Mouse (Mus musculus): ENCODE results near the gene Gm49337.

Gm49337 gene

DNA sequence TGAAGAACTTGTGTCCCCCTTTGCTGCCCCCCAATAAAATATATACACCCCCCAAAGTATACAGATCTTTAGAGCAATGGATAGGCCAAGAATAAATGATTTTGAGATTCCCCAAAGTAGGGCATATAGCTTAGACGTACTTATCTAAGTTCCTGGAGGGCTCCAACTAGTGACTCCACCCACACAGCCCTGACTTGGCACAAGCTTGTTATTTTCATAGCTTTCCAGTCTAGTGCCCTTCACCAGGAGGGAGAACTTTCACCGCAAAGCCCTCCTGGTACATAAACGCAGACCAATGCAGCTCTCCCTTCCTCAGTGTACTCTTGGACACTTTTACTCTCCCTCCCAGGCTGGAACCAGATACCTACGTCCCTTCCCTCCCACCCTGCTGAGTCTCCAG, 11.0 kb upstream of the Gm49337 start:
- DNase-seq (ENCODE audit: low read depth, low spot score) = no peak

DNA sequence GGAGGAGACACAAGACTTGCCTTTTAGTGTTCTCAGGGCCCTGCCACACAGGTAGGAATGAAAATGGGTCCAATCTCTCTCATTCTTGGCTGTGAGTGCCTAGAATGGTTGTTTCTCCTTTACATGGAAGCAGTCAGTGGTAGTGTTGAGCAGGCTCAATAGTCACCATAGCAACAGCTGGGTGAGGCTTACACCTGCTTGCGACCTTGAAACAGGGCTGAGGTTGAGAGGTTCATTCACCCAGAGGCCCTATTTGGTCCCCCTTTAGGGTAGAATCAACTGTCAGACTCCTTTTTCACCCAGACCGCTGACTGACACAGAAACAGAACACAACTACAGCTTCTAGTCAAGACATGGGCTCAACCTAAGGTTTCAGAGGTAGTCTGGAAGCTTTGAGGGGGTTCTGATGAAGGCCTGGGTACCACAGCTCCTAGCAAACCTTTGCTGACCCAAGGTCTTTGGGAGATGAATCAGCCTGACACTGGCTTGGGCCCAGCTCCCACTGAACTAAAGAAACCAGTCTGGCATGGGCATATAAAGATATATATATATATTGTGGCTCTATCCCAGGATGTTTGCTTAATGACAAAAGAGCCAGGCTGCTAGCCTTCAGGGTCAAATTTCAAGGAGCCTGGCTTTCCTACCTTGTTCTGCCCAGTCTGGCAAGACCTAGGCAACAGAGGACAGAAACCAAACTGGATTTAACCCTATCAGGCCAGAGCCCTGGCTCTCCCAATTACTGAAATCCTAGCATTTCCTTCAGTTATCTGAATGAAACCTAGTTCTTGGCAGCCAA, 8.2 kb upstream of the Gm49337 start:
- DNase-seq (ENCODE audit: low read depth, low spot score) = no peak

DNA sequence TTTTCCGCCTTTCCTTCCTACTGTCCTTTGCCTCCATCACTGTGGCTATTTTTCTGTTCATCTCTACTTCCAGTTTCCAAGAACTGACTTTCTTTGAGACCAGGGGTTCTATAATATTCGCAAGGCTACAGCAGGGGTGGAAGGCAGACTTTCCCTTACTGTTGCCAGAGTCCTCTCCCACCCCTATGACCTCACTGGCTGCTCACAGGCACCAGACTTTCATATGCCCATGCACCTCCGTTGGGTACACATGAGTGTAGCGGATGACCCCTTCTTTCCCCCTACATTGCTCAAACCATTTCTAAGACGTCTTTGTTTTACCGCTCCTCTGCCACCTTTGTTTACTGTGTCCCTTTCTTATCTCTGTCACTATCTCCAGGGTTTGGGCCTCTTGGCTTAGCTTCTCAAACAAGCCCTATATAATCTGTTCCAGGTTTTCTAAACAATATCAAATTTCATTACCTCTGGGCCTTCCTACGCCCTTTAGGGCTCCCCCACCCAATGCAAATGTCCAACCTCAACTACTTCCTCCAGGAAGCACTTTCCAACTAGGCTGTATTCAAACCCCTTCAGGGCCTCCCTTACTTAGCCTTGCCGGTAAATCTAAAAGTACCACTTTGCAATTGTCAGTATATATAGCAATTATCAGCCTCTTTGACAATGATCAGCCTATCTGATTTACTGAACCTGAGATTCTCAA, 7.3 kb upstream of the Gm49337 start:
- DNase-seq (ENCODE audit: low read depth, low spot score) = no peak

DNA sequence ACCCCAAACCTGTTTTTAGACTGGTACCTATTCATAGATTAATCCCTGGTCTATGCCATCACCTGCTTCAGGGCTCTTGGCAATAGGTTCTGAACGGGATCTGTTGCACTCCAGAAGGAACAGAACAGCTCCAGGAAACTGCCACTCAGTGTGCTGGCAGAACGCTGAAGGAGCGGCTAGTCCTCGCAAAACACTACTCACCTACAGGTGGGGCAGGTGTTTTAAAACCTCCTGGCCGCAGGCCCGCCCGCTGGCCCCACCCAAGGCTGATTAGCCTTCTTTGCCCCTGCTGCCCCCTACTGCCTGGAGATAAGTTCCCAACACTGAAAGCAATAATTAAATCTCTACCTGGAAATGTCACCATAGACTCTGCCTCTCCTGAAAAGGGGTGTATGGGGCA, 5.8 kb upstream of the Gm49337 start, which contains the start of gene Tspan1:
TSS of gene Tspan1 (minus strand) at position 198 of the 400 bp plus-strand sequence.
- no peak for DNase-seq (ENCODE audit: low read depth, low spot score)

DNA sequence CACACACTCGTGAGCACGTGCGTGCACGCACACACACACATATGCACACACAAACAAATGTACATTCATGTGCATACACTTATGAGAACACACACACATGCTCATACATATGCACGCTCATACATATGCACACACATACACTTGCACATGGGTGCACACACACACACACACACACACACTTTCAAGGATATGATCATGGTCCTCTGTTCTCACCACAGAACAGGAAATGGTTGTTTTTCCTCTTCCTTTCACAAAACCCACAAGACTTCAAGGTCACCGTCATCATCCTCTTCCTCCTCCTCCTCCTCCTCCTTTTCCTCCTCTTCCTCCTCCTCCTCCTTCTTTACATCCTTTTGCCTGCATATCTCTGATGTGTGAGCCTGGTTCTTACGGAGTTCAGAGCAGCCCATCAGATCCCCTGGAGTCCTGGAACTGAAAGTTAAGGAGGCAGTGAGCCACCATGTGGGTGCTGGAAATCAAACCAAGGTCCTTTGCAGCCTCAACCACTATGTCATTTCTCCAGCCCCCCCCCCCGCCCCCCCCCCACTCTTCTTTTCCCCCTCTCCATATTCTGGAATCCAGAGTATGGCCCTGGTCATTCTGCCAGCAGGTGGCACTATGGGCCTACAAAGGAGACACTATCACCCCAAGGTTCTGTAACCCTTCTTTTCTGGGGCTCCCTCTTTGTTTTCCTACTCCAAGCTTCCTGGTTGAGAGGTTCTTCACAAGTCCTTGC, 4.4 kb upstream of the Gm49337 start:
- DNase-seq (ENCODE audit: low read depth, low spot score) = peak; percentile 67

DNA sequence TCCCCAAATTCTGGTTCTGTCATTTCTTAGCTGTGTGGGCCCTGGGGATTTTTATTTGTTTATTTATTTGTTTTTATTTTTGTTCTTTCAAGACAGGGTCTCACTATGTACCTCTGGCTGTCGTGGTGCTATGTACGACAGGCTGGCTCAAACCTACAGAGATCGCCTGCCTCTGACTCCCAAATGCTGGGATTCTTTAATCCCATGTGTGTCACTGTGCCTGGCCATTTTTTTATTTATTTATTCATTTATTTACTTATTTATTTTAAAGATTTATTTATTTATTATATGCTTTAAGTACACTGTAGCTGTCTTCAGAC, 3.9 kb upstream of the Gm49337 start:
- DNase-seq (ENCODE audit: low read depth, low spot score) = no peak

DNA sequence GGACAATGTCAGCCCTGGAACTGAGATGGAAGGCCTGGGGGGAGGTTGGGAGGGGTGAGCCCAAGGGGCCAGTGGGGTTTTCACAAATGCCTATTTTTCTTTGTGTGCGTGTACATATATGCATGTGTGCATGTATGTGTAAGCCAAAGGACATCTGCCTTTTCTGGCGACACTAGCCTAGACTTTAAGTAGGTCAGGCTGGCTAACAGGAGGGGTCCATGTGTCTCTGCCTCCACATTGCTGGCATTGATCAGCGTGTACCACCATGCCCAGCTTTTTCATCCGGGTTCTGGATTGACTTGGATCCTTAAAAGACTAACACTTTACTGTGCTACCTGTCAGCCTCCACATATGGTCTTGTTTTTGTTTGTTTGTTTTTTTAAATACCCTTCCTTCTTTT, 568 bp downstream of the Gm49337 start:
- DNase-seq (ENCODE audit: low read depth, low spot score) = no peak

DNA sequence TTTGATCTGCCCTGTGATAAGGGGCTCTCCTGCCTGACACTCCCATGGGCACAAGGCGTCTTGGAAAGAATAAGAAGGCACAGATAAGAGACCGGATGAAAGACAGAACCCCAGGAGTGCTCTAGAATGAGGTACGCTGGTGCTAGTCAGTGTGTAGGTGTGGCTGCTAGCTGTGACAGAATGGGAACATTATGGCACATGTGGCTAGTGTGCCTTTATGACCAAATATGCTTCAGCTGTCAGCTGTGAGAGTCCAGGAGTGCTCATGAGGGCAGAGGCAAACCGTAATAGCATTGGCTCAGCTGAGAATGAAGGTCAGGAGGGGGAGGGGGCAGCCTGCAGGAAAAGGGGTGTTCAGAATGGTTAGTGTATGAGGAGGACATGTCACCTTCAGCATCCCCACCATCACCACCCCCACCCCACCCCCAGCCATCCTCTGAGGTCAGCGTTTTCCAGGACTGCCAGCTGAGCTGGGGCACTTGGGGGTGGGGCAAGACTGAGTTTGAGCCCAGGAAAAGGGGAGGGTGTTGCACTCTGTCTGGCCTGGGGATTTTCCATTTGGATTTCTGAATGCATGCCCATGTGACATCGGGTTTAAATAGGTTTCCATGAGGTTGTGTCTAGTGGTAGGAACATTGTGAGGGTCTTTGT, 1.4 kb downstream of the Gm49337 start:
- DNase-seq (ENCODE audit: low read depth, low spot score) = no peak

DNA sequence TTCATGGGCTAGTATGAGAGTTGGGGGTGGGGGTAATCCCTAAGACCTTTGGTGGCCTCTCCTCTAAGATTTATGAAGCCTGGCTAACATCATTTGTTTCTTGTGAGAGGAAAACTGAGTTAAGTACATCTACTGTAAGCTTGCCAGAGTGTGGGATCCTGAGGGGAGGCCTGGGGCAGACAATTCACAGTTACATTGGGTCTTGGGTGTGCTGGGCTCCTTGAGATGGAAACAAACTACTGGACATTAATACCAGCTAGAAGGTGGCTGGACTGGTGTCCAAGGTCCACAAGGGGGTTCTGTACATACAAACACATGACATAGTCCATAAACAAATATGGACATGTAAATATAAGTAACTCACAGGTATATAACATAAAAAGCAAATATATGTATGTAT, 2.0 kb downstream of the Gm49337 start:
- DNase-seq (ENCODE audit: low read depth, low spot score) = no peak

DNA sequence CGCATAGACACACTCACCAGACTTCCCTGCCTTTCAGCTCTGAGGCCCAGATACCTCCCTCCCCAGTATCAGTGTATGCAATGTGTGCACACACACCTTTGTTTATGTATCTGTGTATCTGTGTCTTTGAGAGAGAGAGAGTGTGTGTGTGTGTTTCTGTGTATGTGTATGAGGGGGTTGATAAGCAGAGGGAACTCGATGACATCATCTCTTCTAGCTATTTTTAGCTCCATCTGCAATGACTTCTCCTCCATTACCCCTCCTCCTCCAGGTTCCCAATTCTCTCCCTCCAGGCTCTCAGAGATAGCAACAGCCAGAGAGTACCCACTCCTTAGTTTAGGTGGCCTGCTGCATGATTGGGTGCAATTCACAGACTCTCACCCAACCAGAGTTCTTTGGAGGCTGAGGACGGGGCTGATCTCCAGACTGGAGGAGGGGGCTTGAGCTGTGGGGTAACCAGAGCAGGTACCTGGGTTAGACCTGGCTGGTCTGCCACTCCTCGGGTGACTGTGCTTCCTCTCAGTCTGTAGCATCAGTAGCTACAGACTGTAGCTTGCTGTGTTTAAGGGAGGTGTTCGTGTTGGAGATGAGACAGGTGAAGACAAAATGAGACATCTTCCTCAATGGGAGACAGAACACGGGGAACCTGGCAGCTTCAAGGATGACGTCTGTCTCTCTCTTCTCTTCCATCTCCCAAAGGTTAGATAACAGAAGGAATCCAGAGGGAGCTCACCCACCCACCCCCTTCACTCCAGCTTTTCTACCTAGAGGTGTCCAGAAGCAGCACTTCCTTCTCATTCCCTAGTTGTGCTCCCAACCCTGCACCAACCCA, 2.7 kb downstream of the Gm49337 start:
- DNase-seq (ENCODE audit: low read depth, low spot score) = no peak

DNA sequence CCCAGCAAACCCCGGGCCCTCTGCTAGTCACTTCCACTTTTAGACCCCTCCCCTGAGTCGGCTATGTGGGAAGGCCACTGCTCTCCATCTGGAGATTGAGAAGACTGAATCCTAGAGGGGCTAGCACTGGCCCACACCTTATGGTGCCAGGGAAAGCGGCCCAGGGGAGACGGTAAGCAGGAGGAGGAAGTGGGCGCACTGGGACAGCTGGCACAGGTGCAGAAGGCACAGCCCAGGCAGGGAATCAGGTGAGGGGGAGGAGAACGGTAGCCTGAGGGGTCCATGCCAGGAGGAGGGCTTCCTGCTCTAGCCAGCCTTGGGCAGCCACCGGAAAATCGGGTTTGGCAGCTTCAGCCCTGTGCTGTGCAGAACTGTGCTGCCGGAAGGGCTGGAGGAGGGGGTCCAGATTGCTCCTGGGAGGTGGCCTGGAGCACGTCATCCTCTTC, 3.4 kb downstream of the Gm49337 start:
- DNase-seq (ENCODE audit: low read depth, low spot score) = peak; percentile 59

DNA sequence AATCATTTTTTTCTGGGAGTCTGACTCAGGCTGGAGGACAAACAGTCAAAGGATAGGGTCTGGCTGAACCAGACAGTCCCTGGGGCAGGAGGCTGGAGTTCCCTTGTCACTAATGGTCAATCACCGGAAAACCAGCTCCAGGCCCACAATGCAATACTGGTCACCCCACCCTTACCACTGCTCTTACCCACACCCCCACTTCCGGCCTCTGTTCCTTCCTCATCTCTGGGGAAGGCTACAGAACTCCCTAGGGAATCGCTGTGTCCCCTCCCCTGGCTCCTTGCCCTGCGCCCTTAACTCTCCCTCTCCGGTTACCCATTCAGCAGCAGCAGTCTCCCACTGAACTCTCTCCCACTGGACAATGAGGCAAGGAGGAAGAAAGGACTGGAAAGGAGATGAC, 4.0 kb downstream of the Gm49337 start:
- no peak for DNase-seq (ENCODE audit: low read depth, low spot score)

DNA sequence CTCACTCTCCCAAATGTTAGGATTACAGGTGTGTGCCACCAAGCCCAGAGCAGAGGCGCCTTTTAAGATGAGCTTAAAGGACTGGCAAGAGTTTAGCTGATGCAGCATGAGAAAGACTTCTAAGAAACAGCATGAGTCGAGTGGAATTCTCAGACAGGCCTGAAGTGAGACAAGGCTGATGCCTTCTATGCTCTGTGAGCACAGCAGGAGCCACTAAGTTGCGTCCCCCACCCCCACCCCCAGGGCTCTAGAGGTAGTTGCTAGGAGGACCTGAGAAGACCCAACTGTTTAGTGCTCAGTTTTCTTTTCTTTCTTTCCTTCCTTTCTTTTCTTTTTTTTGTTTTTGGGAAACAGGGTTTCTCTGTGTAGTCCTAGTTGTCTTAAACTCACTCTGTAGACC, 8.9 kb downstream of the Gm49337 start:
- DNase-seq (ENCODE audit: low read depth, low spot score) = no peak

DNA sequence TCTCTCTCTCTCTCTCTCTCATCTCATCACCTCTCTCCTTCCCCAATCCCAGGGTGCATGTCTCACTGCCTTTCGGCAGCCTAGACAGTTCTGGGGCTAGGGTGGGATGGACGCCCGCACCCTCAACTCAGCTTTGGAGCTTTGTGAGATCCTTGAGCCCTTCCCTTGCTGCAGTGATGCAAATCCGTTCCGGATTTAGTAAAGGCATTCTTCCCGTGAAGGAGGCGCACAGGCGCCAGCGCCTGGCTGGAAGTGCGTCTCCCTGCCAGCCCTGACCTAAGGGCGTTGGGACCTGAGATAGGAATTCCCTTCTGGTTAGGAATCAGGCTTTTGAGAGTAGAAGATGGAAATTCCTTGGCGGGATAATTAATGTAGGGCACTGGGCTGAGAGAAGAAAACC, 9.6 kb downstream of the Gm49337 start:
- no peak for DNase-seq (ENCODE audit: low read depth, low spot score)

DNA sequence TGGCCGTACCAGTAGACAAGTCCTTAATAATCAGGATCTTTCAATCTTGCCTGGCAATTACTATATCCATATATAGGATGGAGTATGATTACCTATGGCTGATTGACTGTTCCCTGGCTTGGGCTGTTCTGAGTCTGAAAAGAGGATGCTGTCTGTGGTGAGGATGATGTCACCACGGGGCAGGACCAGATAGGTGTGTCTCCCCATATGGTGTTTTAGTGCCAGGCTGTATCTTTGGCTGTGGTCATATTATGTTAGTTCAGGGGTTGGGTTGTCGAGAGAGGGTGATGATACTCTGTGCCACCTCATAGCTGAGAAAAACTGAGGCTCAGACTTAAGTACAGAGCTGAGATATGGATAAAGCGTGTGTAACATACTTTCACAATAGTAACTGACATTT, 11.9 kb downstream of the Gm49337 start:
- no peak for DNase-seq (ENCODE audit: low read depth, low spot score)

DNA sequence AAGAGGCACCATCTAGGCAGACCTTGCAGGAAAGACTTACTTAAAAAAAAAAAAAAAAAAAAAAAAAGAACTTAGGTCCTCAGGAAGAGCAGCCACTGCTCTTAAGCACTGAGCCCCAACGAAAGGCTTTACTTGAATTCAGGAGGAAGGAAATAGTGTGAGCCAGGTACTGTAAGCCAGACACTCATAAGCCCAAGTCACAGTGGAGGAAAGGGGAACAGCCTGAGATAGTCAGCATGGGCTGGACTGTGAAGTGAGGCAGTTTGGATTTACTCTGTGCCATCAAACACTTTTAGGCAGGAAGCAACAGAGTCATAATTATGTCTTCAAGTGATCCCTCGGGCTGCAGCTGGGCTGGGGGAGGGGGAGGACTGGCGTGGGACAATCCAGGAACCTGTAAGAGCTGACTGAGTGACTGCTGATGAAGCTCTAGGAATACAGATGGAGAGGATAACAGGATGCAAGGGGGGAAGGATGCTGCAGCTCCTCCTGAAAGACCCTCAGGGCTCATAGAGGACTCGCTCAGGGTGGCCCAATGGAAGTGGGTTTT, 19.2 kb downstream of the Gm49337 start:
- no peak for DNase-seq (ENCODE audit: low read depth, low spot score)

DNA sequence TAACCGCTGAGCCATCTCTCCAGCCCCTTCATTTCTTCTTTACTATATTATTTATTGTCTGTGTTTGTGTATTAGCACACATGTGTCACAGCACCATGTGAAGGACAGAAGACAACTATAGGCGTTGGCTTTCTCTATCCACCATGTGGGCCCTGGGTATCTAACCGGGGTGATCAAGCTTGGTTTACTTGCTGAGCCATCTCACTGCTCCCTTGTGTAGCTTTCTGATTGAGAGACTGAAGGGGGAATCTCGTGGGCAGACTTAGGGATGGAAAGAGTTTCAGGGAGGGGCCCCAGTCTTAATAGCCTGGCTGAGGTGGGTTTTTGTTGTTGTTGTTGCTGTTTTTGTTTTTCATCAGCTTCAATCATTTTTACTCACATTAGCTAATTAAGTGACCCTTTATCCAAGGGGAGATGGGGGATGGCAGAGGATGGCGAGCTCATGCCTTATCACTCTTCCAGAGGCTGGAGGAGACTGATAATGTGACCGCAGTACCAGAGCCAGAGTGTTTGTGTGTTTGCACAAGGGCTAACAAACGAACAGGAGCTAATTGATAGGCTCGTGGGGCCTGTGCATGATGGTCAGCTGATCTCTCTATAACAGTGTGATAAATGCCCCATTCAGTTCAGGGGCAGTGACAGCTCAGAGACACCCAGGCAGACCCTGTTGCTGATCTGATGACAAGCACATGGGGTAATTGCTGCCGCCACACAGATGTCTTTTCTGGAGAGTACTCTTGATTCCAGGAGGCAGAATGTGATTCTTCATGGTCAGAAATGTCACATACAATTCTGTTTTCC, 20.6 kb downstream of the Gm49337 start:
- DNase-seq (ENCODE audit: low read depth, low spot score) = no peak

DNA sequence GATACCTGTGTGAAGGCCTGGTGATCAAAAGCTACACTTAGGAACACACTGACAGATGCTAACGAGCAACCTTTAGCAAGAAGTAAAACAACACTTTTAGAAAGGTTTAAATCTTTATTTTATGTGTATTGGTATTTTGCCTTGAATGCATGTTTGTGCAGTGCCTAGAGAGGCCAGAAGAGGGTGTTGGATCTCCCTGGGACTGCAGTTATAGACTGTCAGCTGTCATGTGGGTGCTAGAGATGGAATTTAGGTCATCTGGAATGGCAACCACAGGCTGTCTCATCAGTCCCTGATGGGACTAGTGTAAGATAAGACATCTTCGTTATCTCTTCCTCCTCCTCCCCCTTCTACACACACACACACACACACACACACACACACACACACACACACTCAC, 25.2 kb downstream of the Gm49337 start:
- no peak for DNase-seq (ENCODE audit: low read depth, low spot score)

DNA sequence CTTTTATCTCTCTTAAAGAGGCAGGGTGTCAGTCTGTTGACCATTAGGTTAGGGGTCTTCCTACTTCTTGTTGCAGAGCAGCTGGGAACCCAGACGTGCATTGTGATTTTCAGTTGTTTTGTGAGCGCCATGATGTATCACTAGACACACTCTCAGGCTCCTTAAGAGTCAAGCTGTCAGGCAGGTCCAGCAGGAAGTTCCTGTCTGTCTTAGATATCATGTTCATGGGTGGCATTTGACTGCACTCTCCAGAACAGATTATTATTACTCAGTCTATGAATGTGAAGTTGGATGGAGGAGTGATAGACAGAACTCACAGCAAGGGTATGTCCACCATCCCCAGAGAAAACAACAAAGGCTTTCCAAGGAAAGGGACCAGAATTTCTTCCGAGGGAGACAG, 31.2 kb downstream of the Gm49337 start:
- no peak for DNase-seq (ENCODE audit: low read depth, low spot score)

DNA sequence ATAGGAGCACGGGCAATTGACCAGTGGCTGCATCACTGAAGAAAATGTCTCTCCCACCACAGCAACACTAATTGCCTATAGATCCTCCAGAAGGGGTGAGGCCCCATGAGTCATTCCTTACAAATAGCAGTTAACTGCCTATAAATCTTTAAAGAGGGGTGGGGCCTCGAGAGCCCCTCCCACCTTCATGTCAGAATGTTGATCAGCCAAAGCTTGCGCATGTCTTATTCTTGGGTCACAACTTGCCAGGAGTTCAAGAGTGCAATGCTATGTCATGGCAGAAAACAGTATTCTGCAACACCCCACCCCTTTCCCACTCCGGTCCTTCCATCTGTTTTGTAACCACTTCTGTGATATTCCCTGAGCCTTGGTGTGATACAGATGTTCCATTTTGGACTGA, 33.3 kb downstream of the Gm49337 start:
- no peak for DNase-seq (ENCODE audit: low read depth, low spot score)

All from forelimb bud, embryonic 11.5 days (tissue).